Mouse (Mus musculus): ENCODE results near the gene Atox1.

Gene Atox1

DNA sequence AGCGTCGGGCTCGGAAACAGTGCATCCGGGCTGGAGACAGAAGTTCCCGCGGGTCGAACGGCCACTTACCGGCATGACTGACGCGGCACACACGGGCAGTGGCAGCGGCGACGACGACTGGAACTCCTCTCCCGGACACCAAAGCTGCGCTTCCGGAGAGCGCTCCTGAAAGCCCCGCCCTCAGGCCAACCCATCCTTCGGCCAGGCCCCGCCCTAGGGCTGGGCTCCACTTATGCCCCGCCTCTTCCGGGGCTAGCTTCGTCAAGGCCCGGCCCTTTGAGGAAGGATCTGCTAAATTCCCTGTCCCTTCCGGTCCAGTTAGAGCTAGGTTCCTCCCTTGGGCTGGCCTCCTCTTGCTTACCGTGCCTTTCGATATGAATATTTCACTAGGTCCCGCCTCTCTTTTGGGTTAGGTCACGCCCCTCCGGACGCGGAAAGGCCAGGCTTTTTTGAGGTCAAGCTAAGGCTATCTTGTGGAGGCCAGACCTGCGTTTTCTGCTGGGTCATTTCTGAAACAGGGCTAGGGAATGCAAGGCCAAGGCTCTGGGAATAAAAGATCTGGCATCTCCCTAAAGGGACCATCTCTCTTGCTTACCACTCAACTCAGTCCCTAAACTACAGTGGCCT is at the start of gene Atox1:
Gene Atox1 (minus strand): TSS at position 221 of the 627 bp plus-strand sequence.
- DNase-seq: peak; percentile 94

DNA sequence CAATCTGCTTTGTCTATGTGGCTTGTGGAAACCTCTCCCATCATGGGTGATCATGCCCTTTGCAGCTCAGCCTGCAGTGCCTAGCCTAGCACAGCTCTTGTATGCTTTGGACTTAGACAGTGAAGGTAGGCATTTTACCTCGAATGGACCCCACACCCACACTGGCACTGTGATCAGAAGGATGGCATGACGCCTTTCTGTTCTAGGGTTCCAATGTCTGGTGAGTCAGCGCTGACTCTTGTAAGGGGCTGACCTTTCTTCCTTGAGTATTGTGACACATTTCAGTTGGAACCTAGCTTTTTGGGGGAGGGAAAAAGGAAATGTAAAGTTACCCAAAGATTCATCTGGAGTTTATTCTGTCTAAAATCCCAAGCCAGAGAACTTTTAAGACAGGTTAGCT is 44.4 kb upstream of the Atox1 start:
- no peak for DNase-seq

DNA sequence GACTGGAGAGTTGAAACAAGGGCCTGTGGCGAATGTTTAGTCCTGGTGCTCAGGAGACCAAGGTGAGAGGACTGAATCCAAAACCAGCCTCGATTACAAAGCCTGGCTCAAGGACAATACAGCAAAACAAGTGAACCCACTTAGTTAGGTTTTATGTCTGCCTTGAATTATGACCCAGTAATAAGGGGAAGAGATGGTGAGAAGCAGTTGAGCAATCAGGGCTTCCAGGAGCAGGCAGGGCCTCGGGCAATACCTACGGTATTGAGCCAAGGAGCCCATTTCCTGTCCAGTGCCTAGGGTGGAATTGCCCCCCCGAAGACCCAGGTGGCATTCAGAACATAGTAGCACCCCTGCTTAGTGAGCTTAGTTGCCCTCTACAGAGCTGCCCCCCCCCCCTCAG is 41.8 kb upstream of the Atox1 start:
- DNase-seq: no peak

DNA sequence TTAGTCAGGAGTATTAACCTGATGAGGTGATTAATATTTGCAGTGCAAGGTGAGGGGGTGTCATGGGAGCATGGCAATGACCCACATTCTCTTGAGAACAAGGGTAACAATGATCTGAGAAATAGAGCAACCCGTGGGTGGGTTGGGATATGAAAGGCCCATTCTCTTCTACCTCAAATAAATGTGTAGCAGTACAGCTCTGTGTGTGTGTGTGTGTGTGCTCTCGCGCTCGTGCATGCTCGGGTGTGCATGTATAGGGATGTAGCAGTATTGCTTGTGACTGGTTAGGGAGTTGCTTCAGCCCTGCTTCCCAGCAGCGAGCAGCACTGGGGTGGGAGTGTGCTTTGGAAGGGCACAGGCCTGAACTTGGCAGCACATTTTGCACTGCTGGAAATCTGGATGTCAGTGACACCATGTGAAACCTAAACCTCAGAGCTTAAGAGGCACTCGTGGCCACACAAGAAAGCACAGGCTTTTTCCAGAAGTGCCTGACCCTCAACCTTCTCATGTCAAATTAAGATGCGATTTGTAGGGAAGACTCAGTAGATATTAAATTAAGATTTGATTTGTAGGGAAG is 41.0 kb upstream of the Atox1 start:
- no peak for DNase-seq

DNA sequence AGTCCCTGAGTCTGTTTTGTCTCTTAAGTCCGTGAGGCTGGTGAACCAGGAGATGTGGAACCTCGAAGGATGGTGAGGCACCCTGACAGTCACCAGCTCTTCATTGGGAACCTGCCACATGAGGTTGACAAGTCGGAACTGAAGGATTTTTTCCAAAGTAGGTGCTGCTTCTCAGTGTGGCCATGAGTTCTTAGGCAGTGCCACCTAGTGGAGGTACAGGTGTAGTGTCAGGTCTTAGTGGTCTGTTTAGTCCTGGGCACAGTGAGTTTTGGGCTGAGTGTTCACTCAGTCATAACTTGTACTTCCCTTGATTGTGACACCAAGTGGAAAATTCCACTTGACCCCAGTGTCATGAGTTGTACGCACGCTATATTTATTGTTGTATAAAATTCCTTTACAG is 36.8 kb upstream of the Atox1 start:
- peak; percentile 51 to 57 for DNase-seq

DNA sequence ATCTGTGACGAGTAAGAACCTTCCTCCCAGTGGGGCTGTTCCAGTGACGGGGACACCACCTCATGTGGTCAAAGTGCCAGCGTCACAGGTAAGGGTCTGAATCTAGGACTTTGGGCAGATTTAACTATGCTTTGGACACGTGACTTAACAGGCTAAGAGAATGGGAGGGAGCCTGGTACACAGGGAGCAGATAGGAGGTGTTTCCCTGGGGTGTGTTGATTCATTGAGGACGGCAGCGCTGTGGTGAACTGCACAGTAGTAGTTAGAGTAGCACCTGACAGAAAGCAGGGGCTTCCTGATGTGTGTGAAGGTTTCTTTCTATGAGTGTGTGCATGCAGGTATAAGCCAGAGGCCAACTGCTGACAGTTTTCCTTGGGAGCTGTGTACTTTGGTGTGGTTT is 35.1 kb upstream of the Atox1 start:
- DNase-seq: no peak

DNA sequence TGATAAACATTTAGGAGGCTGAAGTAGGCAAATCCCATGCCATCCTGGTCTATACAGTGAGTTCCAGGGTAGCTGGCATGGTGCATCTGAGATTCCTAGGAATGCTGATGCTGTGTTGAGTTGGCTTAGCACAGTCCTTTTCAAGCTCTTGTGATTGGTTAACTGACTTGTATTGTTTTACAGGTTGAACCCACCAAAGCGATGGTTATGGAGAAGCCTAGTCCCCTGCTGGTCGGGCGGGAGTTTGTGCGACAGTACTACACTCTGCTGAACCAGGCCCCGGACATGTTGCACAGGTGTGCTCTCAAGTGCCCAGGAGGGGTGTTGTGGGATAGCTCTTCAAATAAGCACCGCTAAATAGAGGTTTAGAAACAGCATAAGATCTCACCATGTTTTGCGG is 24.4 kb upstream of the Atox1 start:
- DNase-seq: no peak

DNA sequence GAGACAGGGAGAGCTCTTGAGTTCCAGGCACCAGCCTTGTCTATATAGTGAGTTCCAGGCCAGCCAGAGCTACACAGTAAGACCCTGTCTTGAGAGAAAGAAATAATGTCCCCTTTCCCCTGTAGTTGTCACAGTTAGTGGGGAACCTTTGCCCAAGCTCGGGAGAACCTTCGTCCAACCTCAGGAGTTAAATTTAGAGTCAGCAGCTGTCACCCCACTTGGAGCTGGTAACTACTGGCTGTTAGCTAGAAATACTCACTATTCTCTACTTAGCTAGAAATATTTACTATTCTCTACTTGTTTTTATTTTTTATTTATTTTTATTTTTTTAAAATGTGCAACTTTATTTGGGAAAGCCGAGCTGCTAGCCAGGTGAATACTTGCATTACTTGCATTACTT is 12.2 kb upstream of the Atox1 start:
- no peak for DNase-seq

DNA sequence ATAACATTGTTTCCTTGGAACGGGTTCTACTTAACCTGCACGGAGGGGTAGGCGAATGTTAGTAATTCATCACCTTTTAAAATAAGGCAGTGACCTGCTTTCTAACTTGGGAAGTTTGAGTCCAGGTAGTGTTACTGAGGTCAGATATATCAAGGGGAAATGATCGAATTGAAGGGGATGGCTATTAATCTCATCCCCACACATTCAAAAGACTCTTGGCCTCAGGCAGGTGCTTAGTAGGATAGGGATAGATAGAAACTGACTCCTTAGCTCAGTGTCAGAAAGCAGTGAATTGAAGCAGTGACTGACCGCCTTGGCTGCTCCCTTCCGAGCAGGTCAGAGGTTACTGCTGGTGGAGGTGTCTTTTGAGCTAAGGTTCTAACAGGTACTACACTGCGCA is 10.4 kb upstream of the Atox1 start:
- no peak for DNase-seq

DNA sequence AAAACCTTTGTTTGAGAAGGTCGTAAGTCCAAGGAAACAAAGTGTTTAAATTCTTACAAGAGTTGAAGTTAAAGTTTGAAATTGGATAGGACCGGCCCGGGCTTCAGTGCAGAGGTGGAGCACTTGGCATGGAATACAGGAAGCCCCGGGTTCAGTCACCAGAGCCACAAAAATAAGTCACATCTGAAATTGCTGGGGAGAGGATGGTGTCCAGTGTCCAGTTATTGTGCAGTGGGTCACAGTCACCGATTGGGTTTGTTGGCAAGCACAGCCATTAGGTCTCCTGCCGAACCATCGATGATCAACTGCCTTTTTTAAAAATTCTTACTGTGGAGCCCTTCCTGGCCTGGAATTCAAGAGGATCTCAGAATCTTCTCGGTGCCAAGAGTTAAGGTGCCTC is 9.7 kb upstream of the Atox1 start:
- peak in 1 of 2 experiments; percentile 10 for DNase-seq

DNA sequence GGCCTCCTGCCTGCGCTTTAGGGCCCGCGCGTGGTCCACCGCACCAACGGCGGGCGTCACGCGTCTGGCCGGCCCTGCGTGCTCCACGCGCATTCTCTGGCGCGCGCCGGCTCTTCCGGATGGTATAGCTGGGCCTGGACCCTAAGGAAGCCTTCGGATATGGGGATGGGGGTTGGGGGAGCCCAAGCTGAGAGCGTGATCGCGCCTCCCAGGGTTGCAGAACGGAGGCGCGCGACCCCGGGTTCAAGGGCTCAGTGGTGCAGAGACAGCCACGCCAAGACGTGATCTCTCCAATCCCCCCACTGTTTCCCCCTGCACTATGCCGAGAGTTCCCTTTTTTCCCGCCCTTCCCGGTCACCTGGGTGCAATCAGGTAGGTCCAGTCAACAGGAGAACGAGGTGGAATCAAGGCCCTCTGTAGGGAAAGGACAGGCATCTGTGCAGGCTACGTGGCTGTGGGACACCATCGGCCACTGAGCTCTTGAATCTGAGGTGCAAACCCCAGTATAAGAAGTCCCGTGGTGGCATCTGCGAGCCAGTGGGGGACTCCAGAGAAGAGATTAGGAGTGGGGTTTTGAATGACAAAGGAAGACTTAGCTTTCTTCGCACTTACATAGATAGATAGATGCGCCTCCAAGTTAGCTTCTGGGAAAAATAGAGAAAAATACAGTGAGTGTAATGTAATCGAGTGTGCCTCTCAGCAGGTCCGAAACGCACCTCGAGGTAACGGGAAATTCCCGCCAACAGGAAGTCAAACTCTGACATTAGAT is 9.1 kb upstream of the Atox1 start:
- peak in 1 of 2 experiments; percentile 62 for DNase-seq

DNA sequence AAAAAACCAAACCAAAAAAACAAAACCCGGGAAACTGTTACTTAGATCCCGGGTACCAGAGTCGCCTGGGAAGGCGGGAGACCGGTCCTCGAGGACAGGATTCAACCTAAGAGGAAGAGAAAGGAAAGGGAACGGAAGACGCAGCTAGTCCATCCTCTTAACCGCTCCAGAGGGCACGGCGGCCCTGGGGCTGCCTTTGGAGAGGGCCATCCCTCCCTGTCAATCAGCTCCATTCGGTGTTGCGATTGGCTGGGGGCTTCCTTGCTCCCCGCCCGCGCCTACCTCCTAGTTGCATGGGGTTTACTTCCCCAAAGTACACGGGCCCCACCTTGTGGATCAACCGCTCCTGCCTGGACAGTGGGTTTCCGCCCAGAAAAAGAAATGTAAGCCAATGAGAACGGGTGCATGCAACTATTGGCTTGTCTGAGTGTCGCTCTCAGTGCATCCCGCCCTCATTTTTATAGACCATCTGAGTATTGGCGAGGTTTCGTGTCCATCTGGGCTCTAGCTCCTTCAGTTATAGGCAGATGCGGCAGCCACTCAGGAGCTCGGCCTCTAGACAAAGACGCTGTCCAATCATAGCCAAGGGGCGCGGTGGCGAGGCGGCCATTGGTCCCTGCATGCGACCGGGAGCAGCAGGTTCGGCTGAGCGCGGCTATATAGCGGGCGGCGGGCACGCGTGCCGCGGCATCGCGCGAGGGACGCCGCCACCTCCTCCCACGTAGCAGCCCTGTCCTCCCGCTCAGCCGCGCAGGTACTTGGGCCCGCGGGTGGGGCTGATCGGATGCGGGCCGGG is 8.2 kb upstream of the Atox1 start, which contains the start of gene G3bp1:
Gene G3bp1 (plus strand): TSS at position 638 of the 796 bp plus-strand sequence.
- DNase-seq: peak; percentile 99

DNA sequence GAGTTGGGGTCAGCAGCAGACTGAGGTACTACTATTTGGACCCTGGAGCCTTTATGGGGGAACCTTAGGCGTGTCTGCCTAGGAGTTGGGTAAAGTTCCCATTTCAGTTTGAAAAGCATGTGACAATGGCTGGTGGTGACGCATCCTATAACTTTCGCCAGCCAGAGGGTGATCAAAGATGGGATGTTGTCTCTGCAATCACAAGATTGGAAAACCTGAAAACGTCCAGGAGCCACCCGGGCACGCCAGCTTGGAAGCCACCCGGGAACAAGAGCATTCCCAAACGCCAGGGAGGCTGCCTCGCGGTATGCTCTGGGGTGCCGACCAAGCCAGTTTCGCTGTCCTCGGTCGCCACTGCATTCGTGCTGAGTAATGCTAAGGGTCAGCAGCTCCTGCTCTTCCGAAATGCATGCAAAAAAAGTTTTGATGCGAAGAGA is 7.6 kb upstream of the Atox1 start:
- DNase-seq: peak in 1 of 2 experiments; percentile 62

DNA sequence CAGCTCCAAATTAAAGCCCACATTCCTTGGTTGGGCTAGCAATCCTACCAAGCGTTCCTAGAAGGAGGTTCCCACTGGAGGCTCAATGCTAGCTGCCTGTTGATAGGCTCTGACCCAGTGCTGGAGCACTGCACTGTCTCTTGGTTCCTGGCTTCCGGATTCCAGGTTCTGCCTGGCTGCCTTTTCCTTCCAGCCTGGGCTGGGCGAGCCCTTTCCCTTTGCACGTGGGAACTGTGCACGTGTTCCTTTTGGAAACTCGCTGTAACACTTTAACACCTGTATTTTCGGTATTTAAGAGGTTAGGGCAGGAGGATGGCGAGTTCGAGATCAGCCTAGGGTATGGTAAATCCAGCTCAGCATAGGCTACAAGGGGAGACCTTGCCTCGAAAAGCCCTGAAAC is 7.0 kb upstream of the Atox1 start:
- DNase-seq: no peak

DNA sequence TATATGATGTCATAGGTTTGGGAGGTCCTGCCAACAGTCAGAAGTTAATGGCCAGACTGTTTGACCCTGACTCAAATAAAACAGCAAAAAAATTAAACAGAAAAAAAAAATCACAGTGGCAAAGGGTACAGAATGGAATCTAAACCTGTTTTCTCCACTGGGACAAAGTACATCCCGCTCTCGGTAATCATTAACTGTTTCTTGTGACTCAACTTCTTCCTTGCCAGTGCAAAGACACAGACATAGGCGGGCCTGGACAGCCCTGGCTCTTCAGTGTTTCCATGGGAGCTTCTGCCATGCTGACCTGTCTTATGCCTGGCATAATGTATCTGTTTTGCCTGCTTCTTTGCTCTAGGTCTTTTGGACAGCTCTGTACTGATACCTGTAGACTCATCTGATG is 4.1 kb upstream of the Atox1 start:
- no peak for DNase-seq

DNA sequence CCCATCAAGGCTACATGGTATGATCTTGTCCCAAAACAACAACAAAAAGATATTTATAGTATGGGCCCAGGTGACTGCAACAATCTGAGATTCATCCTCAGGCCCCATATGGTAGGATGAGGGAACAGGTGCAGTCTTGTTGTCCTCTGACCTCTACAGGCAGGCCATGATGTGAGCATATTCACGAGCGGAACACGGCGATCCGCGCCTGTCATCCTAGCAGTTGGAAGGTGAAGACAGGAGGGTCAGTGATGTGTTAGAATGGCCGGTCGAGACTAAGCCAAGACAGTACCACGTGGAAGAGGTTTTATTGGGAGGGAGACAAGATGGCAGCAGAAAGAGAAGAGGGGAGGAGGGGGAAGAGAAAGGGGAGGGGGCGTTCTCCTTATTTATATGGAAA is 3.7 kb upstream of the Atox1 start:
- no peak for DNase-seq

DNA sequence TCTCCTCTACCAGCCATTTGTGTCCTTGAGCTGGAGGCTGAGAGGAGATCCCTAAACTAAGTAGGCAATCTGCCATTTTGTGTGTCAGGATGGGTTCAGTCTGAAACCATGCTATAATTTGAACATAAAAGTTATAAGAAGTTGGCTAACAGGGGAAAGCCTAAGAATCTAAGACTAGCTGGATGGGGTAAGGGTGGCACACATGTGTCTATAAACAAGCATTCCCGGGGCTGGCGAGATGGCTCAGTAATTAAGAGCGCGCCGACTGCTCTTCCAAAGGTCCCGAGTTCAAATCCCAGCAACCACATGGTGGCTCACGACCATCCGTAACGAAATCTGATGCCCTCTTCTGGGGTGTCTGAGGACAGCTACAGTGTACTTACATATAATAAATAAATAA is 1.1 kb upstream of the Atox1 start:
- no peak for DNase-seq

DNA sequence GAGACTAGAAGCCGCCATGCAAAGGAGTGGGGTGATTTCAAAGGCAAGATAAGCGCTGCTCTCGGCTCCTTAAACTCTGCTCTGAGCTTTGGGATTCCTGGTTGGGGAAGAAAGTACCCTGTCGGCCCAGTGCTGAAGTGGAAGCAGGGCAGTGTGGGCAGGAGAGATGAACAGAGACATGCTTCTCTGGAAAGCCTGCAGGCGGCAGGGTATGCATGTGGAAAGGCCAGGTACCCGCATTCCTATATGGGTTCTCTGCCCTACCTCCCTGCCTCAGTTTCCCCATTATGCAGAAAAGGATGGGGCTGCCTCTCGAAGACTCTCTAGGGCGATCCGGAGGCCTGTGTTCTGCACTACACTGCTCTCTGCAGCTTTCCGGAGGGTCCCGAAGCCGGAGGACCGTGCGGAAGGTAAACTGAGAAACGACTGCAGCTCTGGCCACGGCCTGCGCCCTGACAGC is 450 bp downstream of the Atox1 start:
- no peak for DNase-seq

DNA sequence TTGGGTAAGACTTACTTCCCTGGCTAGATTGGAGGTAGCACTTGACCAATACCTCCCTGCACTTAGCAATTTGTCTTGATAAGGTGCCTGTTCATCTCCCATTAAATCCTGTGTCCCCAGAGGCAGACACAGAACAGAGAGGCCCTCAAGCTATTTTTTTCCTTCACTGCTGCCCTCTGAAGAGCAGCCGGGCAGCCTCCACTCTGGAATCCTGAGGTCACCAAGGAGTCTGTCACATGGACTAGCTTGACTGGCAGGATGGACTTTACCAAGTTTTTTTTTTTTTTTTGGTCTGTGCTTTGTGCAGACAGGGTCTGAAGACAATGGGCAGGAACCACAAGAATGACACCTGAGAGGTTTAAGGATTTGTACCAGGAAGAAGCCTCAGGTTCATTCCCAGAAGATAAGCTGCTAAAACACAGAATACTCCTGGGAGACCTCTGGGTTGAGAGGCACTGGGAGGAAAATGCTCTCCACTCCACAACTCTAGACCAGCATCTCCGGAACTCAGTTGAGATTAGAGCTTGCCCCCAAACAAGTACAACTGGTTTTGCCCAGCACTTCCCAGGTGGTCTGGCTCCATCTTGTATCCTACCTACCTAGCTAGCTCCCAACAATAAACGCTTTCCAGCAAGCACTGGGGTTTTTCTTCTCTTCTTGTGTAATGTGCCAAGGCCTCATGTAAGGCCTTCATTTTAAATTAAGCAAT is 1.0 kb downstream of the Atox1 start:
- no peak for DNase-seq

DNA sequence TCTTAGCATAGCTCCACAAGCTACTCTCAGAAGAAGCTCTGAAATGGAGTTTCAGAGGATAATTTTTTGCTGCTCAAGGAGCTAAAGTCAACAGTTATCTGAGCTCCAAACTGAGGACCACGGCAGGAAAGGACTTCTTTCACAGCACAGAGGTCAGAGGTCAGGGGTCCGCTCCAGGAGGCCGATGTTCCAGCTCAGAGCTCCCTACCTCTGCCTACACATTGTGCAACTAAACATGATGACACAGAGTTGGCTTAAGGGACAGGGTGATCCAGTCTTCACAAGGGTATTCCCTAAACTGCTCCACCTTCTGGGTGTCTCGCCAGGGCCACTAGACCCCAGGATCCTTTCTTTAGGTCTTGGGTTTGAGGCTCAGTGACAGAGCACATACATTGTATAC is 2.5 kb downstream of the Atox1 start:
- DNase-seq: no peak

DNA sequence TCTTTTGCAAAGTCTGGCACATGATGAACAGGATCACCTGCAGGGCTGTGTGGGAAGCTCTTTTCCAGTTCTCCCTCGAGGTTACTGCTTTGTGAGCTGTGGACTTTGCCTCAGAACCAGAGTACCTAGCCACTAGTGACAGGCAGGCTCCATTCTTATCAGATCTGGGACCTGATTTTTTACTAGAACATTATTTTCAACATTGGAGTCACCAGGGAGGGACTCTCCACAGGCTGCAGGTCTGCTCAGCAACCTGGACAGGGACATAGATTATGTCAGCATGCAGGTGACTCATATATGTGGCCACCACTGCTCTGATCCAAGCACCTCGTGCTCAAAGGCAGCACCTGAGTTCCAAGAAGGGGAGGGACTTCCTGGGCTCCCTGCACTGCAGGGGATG is 5.9 kb downstream of the Atox1 start:
- DNase-seq: no peak

DNA sequence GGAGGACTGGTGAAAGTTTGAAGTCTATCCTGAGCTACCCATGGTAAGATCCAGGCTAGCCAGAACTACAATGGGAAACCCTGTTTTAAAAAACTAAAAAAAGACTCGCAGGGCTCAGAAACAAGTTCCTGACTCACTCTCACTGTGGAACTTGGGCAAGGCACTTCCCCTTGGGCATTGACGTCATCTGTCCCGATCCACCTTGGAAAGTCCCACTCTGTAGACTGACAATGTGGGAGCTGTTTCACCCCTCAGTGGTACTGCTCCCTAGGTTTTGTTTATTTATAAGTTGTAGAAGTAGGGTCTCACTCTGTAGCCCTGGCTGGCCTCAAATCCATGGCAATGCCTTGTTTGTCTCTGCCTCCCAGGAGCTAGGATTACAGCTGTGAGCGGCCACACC is 7.4 kb downstream of the Atox1 start:
- DNase-seq: no peak

DNA sequence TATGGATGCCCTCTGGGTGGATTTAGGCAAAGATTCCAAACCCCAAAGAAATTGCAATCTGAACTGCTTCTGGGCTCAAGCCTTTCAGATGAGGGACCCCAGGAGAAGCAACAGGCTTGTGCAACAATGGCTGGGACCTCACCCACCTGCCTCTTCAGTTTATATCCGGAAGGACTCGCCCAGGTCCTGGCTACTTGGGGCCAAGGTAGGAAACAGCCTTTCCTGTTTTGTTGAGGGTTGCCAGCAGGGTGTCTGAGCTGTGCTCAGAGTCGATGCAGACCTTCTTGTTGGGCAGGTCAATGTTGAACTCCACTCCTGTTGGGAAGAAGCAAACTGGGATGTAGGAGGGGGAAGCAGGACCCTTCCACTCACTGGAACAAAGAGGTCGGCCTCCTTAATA is 10.7 kb downstream of the Atox1 start:
- no peak for DNase-seq
